In the genomic region with DNA sequence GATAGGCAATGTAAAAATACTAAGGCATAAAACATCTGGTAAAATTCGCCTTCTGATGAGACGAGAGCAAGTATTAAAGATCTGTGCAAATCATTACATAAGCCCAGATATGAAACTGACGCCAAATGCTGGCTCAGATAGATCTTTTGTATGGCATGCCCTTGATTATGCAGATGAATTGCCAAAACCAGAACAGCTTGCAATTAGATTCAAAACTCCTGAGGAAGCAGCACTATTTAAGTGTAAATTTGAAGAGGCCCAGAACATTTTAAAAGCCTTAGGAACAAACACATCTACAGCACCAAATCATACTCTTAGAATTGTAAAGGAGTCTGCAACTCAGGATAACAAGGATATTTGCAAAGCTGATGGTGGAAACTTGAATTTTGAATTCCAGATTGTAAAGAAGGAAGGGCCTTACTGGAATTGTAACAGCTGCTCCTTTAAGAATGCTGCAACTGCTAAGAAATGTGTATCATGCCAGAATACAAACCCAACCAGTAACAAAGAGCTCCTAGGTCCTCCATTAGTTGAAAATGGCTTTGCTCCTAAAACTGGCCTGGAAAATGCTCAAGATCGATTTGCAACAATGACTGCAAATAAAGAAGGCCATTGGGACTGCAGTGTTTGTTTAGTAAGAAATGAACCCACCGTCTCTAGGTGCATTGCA, we compare ENCODE assay signal across 21 mouse cellular contexts. TPM values are rescaled to one million over a fixed set of nuclear protein-coding genes. Genes with fewer than 3 reads are reported as not detected.
DNase-seq lines count a peak whose midpoint lies in the region; ATAC-seq and TF ChIP-seq lines count a peak whose summit lies in the region.
"Had no signal": no experiment of that assay in that cellular context is flagged by ENCODE, and none has a peak within 500 bp of the region (broad histone marks: within the 10 kb centered on the region; RNA-seq: fewer than 3 reads in every experiment).

No protein-coding gene starts in this region.

- no peaks in the 10 kb centered on the region for H3K4me1 ChIP-seq in hindbrain, embryonic 16.5 days (ENCODE audit: control insufficient read depth, insufficient read depth, low read depth, low read length)
- H3K4me1 ChIP-seq: embryonic facial prominence, embryonic 15.5 days; heart, embryonic 15.5 days; limb, embryonic 12.5 days; lung, embryonic 15.5 days; midbrain, embryonic 10.5 days had no signal

- no peaks in the 10 kb centered on the region for H3K27me3 ChIP-seq in hindbrain, embryonic 16.5 days (replicated peaks; ENCODE audit: control insufficient read depth, insufficient read depth, low read length)
- H3K27me3 ChIP-seq: embryonic facial prominence, embryonic 15.5 days; heart, embryonic 15.5 days; limb, embryonic 12.5 days; lung, embryonic 15.5 days had no signal

- ATAC-seq in hindbrain, embryonic 16.5 days, result no peak

- DNase-seq in layer of hippocampus, adult 11-12 months (ENCODE audit: low spot score), result peak; percentile 48
- DNase-seq in layer of hippocampus, postnatal 25 days (ENCODE audit: extremely low spot score in 1 of 2, low spot score in 1 of 2), result no peak
- DNase-seq in right cerebral cortex, adult 18-20 months, result peak; percentile 33
- DNase-seq in right cerebral cortex, postnatal 4 days, result no peak
- peak in 1 of 2 experiments; percentile 80 for DNase-seq in layer of hippocampus, adult 2 months (ENCODE audit: low spot score in 2 of 2)
- no peak for DNase-seq in thymus, postnatal 10 days (ENCODE audit: low spot score in 2 of 2)
- DNase-seq: cerebellum, adult 11-12 months; cerebellum, postnatal 25 days; gastrocnemius, postnatal 10 days; heart, adult 18-20 months; kidney, adult 11 months; thymus, postnatal 14 days had no signal

- no peaks in the 10 kb centered on the region for H3K9me3 ChIP-seq in hindbrain, embryonic 16.5 days (ENCODE audit: control insufficient read depth, low read length)
- H3K9me3 ChIP-seq: embryonic facial prominence, embryonic 15.5 days; heart, embryonic 15.5 days; limb, embryonic 12.5 days; lung, embryonic 15.5 days; midbrain, embryonic 10.5 days had no signal

- no peak overlapping the region for H3K4me2 ChIP-seq in hindbrain, embryonic 16.5 days (ENCODE audit: low read length)
- H3K4me2 ChIP-seq: embryonic facial prominence, embryonic 15.5 days; heart, embryonic 15.5 days; limb, embryonic 12.5 days; lung, embryonic 15.5 days had no signal

- no peak for TF ChIP-seq CTCF in layer of hippocampus, adult 2 months (conservative IDR thresholded peaks at IDR 0.05)

- 82% methylated on average over 5 of the region's 5 CpGs for WGBS in hindbrain, embryonic 16.5 days

- no peak overlapping the region for H3K4me3 ChIP-seq in layer of hippocampus, adult 2 months
- H3K4me3 ChIP-seq in hindbrain, embryonic 16.5 days (ENCODE audit: low read length), result no peak overlapping the region
- H3K4me3 ChIP-seq: embryonic facial prominence, embryonic 15.5 days; heart, embryonic 15.5 days; limb, embryonic 12.5 days; lung, embryonic 15.5 days; midbrain, embryonic 10.5 days had no signal

- H3K9ac ChIP-seq in hindbrain, embryonic 16.5 days (ENCODE audit: low read depth, low read length), result no peak overlapping the region
- H3K9ac ChIP-seq: embryonic facial prominence, embryonic 15.5 days; heart, embryonic 15.5 days; limb, embryonic 12.5 days; liver, embryonic 14.5 days; lung, embryonic 15.5 days had no signal

- H3K27ac ChIP-seq in layer of hippocampus, adult 2 months, result peak overlapping the region; percentile 84
- no peak overlapping the region for H3K27ac ChIP-seq in hindbrain, embryonic 16.5 days (ENCODE audit: low read depth, low read length)
- H3K27ac ChIP-seq: embryonic facial prominence, embryonic 15.5 days; heart, embryonic 15.5 days; limb, embryonic 12.5 days; liver, embryonic 14.5 days; lung, embryonic 15.5 days; macrophage; midbrain, embryonic 10.5 days; stomach, postnatal 0 days had no signal

- peaks cover 30% of the 10 kb centered on the region for H3K36me3 ChIP-seq in hindbrain, embryonic 16.5 days (ENCODE audit: control insufficient read depth, insufficient read depth, low read length)

RNA-seq across cellular contexts. Expression of a gene that starts 20.5 kb away (rescaled TPM):
- 1 to 10 TPM; 3.9 to 5.2 TPM for total RNA-seq in layer of hippocampus, postnatal 25 days (2021)
- 1 to 10 TPM; 4.2 to 5.1 TPM for total RNA-seq in layer of hippocampus, adult 2 months (2021)
- 9.2 and 9.4 TPM in 2 replicates for polyA plus RNA-seq in hindbrain, embryonic 16.5 days (2015; fragmentation: Nextera tagmentation; extraction: Ambion mirVana)

RNA-seq across cellular contexts. Expression of a gene that starts 30.5 kb away (rescaled TPM):
- 10 to 100 TPM; 70.2 to 77.3 TPM for total RNA-seq in layer of hippocampus, postnatal 25 days (2021)
- 10 to 100 TPM; 78.2 to 81.5 TPM for total RNA-seq in layer of hippocampus, adult 2 months (2021)
- 12.5 and 14.1 TPM in 2 replicates for polyA plus RNA-seq in hindbrain, embryonic 16.5 days (2015; fragmentation: Nextera tagmentation; extraction: Ambion mirVana)

Comparison
In these comparisons a context has a peak if more than half of its experiments do, and no peak if none do; other contexts are left out.
1. DNase-seq: peak in layer of hippocampus, adult 11-12 months (single experiment) and right cerebral cortex, adult 18-20 months (single experiment); none in layer of hippocampus, postnatal 25 days (0 of 2), right cerebral cortex, postnatal 4 days (single experiment) and thymus, postnatal 10 days (0 of 2).